Mouse (Mus musculus) embryonic facial prominence, embryonic 13.5 days (tissue): Measurements from ENCODE around the gene Ost4. TPM values are rescaled to one million over a fixed set of nuclear protein-coding genes. Genes with fewer than 3 reads are reported as not detected.
A peak's percentile ranks its signal among the peaks of the same experiment; 100 is the strongest.

ENCODE experiments used
- ATAC-seq: fragments of 200-750 bp; cut with Nextera tagmentation; 2 replicates; pipeline ENCODE4 v1.8.0; 2017; ENCODE audit warnings: low read depth; ENCODE audit not compliant: insufficient number of reproducible peaks, insufficient read depth, low FRiP score, low TSS enrichment
- H3K27ac ChIP-seq: fragments of 300-500 bp; sonication (generic); 2 replicates; pipeline ENCODE4 v1.5.1; 2015; ENCODE audit warnings: moderate library complexity, mild to moderate bottlenecking, inconsistent platforms
- H3K27me3 ChIP-seq: fragments of 300-500 bp; sonication (generic); 2 replicates; pipeline ENCODE4 v1.6.1; 2015; ENCODE audit warnings: mild to moderate bottlenecking, inconsistent platforms
- H3K36me3 ChIP-seq: fragments of 300-500 bp; sonication (generic); 2 replicates; pipeline ENCODE4 v1.6.1; 2015; ENCODE audit warnings: mild to moderate bottlenecking, inconsistent platforms
- H3K4me1 ChIP-seq: fragments of 300-500 bp; sonication (generic); 2 replicates; pipeline ENCODE4 v1.6.1; 2015; ENCODE audit warnings: inconsistent platforms
- H3K4me2 ChIP-seq: fragments of 300-500 bp; sonication (generic); 2 replicates; pipeline ENCODE4 v1.6.1; 2015; ENCODE audit warnings: moderate library complexity, mild to moderate bottlenecking, inconsistent platforms
- H3K4me3 ChIP-seq: fragments of 300-500 bp; sonication (generic); 2 replicates; pipeline ENCODE4 v1.5.1; 2015; ENCODE audit warnings: mild to moderate bottlenecking, inconsistent platforms
- H3K9ac ChIP-seq: fragments of 300-500 bp; sonication (generic); 2 replicates; pipeline ENCODE4 v1.6.1; 2015; ENCODE audit warnings: mild to moderate bottlenecking, inconsistent platforms
- H3K9me3 ChIP-seq: fragments of 300-500 bp; sonication (generic); 2 replicates; pipeline ENCODE4 v1.6.1; 2016; ENCODE audit warnings: inconsistent platforms
- WGBS: fragments of 180-500 bp; shearing (Covaris S2); methylation state at CpG from one replicate; pipeline ENCODE4 v1.1.7; 2015; ENCODE audit warnings: mixed read lengths; 5-methylcytosine and 5-hydroxymethylcytosine counted together
- polyA plus RNA-seq: library from polyadenylated mRNA; unstranded; fragments of >200 nt; fragmentation: Nextera tagmentation; extraction: Ambion mirVana; gene quantifications from 2 replicates; pipeline ENCODE4 v1.2.1, GENCODE M21; 2015

The Ost4 gene
- 415 and 422 TPM in 2 replicates for polyA plus RNA-seq

- peak; percentile 91 for ATAC-seq
- Histone ChIP-seq H3K9me3 (no peaks in the 10 kb centered on the region), H3K27ac (peak within 1 kb of the TSS; percentile 99), H3K4me3 (peak within 1 kb of the TSS; percentile 77), H3K27me3 (no peaks in the 10 kb centered on the region), H3K4me1 (peaks cover 67% of the 10 kb centered on the region), H3K36me3 (peaks cover 37% of the 10 kb centered on the region), H3K9ac (peak within 1 kb of the TSS; percentile 90), H3K4me2 (peak within 1 kb of the TSS; percentile 91)
- WGBS, result under 1% methylated on average over 58 of the region's 58 CpGs
These were observed at the start of gene Ost4 for GRCm38 (mm10) chr5:30907413-30908059. TSS of gene Ost4 (minus strand) at chr5:30907788.

GRCm38 (mm10) chr5:30955751-30956150 lies 48.2 kb upstream of the Ost4 start:
- peaks cover 62% of the 10 kb centered on the region for H3K36me3 ChIP-seq
- H3K9ac ChIP-seq, result no peak overlapping the region
- 92% methylated on average over 6 of the region's 6 CpGs for WGBS
- no peak overlapping the region for H3K4me2 ChIP-seq
- no peak overlapping the region for H3K27ac ChIP-seq
- H3K4me3 ChIP-seq, result no peak overlapping the region
- ATAC-seq, result no peak
- H3K9me3 ChIP-seq, result no peaks in the 10 kb centered on the region
- H3K4me1 ChIP-seq, result peaks cover 22% of the 10 kb centered on the region
- no peaks in the 10 kb centered on the region for H3K27me3 ChIP-seq

GRCm38 (mm10) chr5:30954556-30954955 lies 47.0 kb upstream of the Ost4 start:
- 96% methylated on average over 9 of the region's 9 CpGs for WGBS
- peaks cover 62% of the 10 kb centered on the region for H3K36me3 ChIP-seq

GRCm38 (mm10) chr5:30954065-30954464 lies 46.5 kb upstream of the Ost4 start:
- no peak overlapping the region for H3K4me2 ChIP-seq
- 96% methylated on average over 6 of the region's 6 CpGs for WGBS
- H3K36me3 ChIP-seq, result peaks cover 62% of the 10 kb centered on the region
- no peaks in the 10 kb centered on the region for H3K27me3 ChIP-seq
- no peak overlapping the region for H3K9ac ChIP-seq
- H3K9me3 ChIP-seq, result no peaks in the 10 kb centered on the region
- H3K4me1 ChIP-seq, result peaks cover 31% of the 10 kb centered on the region
- ATAC-seq, result no peak
- no peak overlapping the region for H3K27ac ChIP-seq
- H3K4me3 ChIP-seq, result no peak overlapping the region

More at GRCm38 (mm10) chr5:30954556-30954955, 47.0 kb upstream of the Ost4 start:
- ATAC-seq, result no peak
- Histone ChIP-seq H3K27ac (no peak overlapping the region), H3K4me1 (peaks cover 30% of the 10 kb centered on the region), H3K9me3 (no peaks in the 10 kb centered on the region), H3K27me3 (no peaks in the 10 kb centered on the region), H3K4me2 (no peak overlapping the region), H3K9ac (no peak overlapping the region), H3K4me3 (no peak overlapping the region)

- Histone ChIP-seq H3K4me3 (no peak overlapping the region), H3K27me3 (no peaks in the 10 kb centered on the region), H3K4me1 (peaks cover 24% of the 10 kb centered on the region), H3K9ac (no peak overlapping the region), H3K36me3 (peaks cover 48% of the 10 kb centered on the region), H3K9me3 (no peaks in the 10 kb centered on the region), H3K27ac (no peak overlapping the region), H3K4me2 (no peak overlapping the region)
- 87% methylated on average over 5 of the region's 5 CpGs for WGBS
- no peak for ATAC-seq
These were observed 45.0 kb upstream of the Ost4 start for GRCm38 (mm10) chr5:30952551-30952950.

- no peak overlapping the region for H3K4me2 ChIP-seq
- no peak overlapping the region for H3K4me3 ChIP-seq
- H3K4me1 ChIP-seq, result peaks cover 21% of the 10 kb centered on the region
- no peak overlapping the region for H3K9ac ChIP-seq
- no peak overlapping the region for H3K27ac ChIP-seq
- peaks cover 44% of the 10 kb centered on the region for H3K36me3 ChIP-seq
- WGBS, result 91% methylated on average over 6 of the region's 6 CpGs
- H3K27me3 ChIP-seq, result no peaks in the 10 kb centered on the region
- H3K9me3 ChIP-seq, result no peaks in the 10 kb centered on the region
- ATAC-seq, result no peak
These were observed 44.1 kb upstream of the Ost4 start for GRCm38 (mm10) chr5:30951706-30952105.

- peak overlapping the region; percentile 83; the same call in 1 of the 2 replicates for H3K27ac ChIP-seq
- peaks cover 42% of the 10 kb centered on the region for H3K36me3 ChIP-seq
- peaks cover 21% of the 10 kb centered on the region for H3K4me1 ChIP-seq
- no peak overlapping the region for H3K4me3 ChIP-seq
- no peak overlapping the region for H3K9ac ChIP-seq
- no peak for ATAC-seq
- peak overlapping the region; percentile 89 for H3K4me2 ChIP-seq
- H3K9me3 ChIP-seq, result no peaks in the 10 kb centered on the region
- H3K27me3 ChIP-seq, result peaks cover 4% of the 10 kb centered on the region; the same call in 1 of the 2 replicates
- WGBS, result 93% methylated on average over 2 of the region's 2 CpGs
These were observed 43.3 kb upstream of the Ost4 start for GRCm38 (mm10) chr5:30950922-30951321.

GRCm38 (mm10) chr5:30950451-30950850 lies 42.9 kb upstream of the Ost4 start:
- no peak for ATAC-seq
- Histone ChIP-seq H3K9ac (peak overlapping the region; percentile 61; the same call in 1 of the 2 replicates), H3K27me3 (peaks cover 9% of the 10 kb centered on the region), H3K27ac (peak overlapping the region; percentile 83), H3K4me2 (peak overlapping the region; percentile 89), H3K9me3 (no peaks in the 10 kb centered on the region), H3K4me1 (peaks cover 22% of the 10 kb centered on the region), H3K36me3 (peaks cover 37% of the 10 kb centered on the region), H3K4me3 (peak overlapping the region; percentile 56)
- 55% methylated on average over 4 of the region's 4 CpGs for WGBS

GRCm38 (mm10) chr5:30949654-30950326 lies 42.2 kb upstream of the Ost4 start:
- H3K4me2 ChIP-seq, result peak overlapping the region; percentile 89
- WGBS, result under 1% methylated on average over 31 of the region's 31 CpGs
- peaks cover 16% of the 10 kb centered on the region for H3K27me3 ChIP-seq

GRCm38 (mm10) chr5:30948620-30949019 lies 41.0 kb upstream of the Ost4 start:
- peaks cover 28% of the 10 kb centered on the region for H3K4me1 ChIP-seq
- ATAC-seq, result no peak
- peaks cover 19% of the 10 kb centered on the region for H3K36me3 ChIP-seq
- H3K4me3 ChIP-seq, result no peak overlapping the region
- no peak overlapping the region for H3K9ac ChIP-seq
- no peak overlapping the region for H3K27ac ChIP-seq
- H3K9me3 ChIP-seq, result no peaks in the 10 kb centered on the region
- WGBS, result 70% methylated on average over 5 of the region's 5 CpGs
- H3K4me2 ChIP-seq, result no peak overlapping the region
- H3K27me3 ChIP-seq, result peaks cover 21% of the 10 kb centered on the region

More at GRCm38 (mm10) chr5:30949654-30950326, 42.2 kb upstream of the Ost4 start:
- no peaks in the 10 kb centered on the region for H3K9me3 ChIP-seq
- peaks cover 28% of the 10 kb centered on the region for H3K4me1 ChIP-seq
- H3K9ac ChIP-seq, result peak overlapping the region; percentile 61
- H3K27ac ChIP-seq, result peak overlapping the region; percentile 83
- peaks cover 30% of the 10 kb centered on the region for H3K36me3 ChIP-seq
- ATAC-seq, result peak; percentile 83
- peak overlapping the region; percentile 56 for H3K4me3 ChIP-seq

GRCm38 (mm10) chr5:30944956-30945781 lies 37.6 kb upstream of the Ost4 start, which contains the start of gene Cgref1:
TSS of gene Cgref1 (minus strand) at chr5:30945591.
- Histone ChIP-seq H3K4me3 (peak within 1 kb of the TSS; percentile 50), H3K9ac (peak within 1 kb of the TSS; percentile 70), H3K9me3 (no peaks in the 10 kb centered on the region), H3K27ac (no peak within 1 kb of the TSS; the same call in 1 of the 2 replicates), H3K27me3 (peaks cover 21% of the 10 kb centered on the region), H3K36me3 (no peaks in the 10 kb centered on the region), H3K4me2 (peak within 1 kb of the TSS; percentile 89), H3K4me1 (peaks cover 21% of the 10 kb centered on the region)
- no peak for ATAC-seq
- 5% methylated on average over 44 of the region's 44 CpGs for WGBS
